Mouse (Mus musculus) frontal cortex, postnatal 25 days (tissue): ENCODE data around the gene Eml1.
"Not testable (repeated sequence)": the region's sequence is repeated elsewhere in the genome, so short reads cannot be mapped to it uniquely, and the experiment has no call there.

Experiments
- DNase-seq, 2 experiments: peaks; one replicate each; pipeline ENCODE4 v3.0.0; 2022; ENCODE audit warnings: low spot score in 2 of 2

Eml1 gene

DNA sequence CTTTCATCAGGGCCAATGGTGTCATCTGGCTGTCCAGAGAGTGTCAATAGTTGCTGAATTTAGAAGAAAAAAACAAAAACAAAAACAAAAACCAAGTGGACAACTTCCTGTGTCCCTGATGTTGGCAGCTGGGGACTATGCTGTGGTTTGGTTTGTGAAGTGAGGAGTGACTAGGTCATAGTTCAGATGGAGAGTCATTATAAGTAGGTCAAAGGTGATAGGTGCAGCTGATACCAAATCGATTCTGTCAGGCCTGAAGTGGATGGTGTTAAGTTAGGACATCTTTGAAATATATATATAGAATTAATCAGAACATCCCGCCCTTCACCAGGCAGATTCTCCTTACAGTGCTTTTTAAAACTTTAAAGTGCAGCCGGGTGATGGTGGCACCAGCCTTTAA lies 103.7 kb downstream of the Eml1 start:
- DNase-seq: no peak

- DNase-seq: no peak
These were observed 108.0 kb downstream of the Eml1 start for GRCm38 (mm10) chr12:108478714-108479113.

DNA sequence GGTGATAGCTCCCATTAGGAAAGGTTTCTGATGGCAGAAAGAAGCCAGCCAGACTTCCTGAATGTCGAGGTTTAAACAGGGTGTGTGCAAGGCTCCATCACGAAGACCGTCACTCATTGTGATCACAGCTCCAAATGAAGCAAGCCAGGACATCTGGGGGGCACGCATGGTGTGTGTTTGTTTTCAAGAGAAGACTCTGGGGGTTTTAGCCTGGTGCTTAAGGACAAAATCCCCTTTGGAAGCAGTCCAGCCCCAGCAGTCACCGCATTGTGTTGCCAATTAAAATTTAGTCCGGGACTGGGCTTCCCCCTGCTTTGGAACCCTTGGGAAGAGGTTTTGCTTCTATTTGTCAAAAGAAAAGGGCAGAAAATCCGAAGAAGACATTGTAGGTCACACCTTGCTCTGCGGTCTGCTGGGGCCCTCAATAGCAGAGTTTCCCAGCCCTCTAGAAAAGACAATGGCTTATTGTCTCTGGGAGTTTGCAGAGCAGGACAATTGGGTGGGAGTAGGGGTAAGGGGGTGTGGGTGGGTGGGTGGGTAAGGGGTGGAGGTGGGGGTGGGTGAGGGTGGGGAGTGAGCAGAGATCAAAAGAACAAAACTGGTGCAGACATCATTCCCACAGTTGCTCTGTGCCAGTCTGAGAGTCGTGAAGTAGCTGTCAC lies 110.1 kb downstream of the Eml1 start:
- no peak for DNase-seq

- DNase-seq: no peak
These were observed 118.3 kb downstream of the Eml1 start for GRCm38 (mm10) chr12:108489076-108489475.

- no peak for DNase-seq
These were observed 119.0 kb downstream of the Eml1 start for GRCm38 (mm10) chr12:108489741-108490140.

- DNase-seq: no peak
These were observed 119.6 kb downstream of the Eml1 start for GRCm38 (mm10) chr12:108490336-108490735.

- DNase-seq: no peak
These were observed 120.2 kb downstream of the Eml1 start for GRCm38 (mm10) chr12:108490954-108491353.

GRCm38 (mm10) chr12:108494011-108494541 lies 123.3 kb downstream of the Eml1 start:
- DNase-seq: peak in 1 of 2 experiments; percentile 43

- DNase-seq: no peak
These were observed 124.9 kb downstream of the Eml1 start for GRCm38 (mm10) chr12:108495455-108496235.

DNA sequence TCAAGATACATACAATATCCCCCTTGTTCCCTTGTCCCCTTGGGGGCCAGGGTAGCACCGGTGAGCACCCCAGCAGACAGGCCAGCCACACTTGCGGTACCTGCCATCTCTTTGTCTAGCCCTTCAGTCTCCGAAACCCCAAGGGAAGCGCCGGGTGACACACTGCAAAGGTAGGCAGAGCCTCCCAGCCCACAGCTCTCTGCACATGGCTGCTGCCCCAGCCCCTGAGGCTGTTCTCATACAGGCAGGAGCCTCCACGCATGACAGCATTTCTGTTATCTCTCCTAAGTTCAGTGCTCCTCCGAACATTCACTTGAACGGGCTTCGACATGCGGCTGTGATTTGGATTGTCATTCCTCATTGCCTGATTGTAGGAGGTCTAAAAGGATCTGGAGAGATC lies 132.3 kb downstream of the Eml1 start:
- no peak for DNase-seq

- no peak for DNase-seq
These were observed 132.8 kb downstream of the Eml1 start for GRCm38 (mm10) chr12:108503582-108503981.

DNA sequence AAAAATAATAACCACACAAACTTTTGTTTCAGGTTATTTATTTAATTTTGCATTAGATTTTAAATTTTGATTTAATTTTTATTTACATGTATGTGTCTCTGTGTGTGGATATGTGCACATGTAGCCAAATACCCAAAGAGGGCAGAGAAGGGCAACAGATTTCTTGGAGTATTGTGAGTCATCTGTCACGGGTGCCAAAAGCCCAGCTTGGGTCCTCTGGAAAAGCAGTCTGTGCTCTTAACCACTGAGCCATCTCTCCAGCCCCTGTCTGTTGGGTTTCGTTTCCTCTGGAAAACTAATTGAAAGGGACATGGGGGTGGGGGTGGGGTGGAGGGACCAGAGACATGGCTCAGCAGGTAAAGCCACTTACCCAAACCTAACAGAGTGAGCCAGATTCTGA lies 135.1 kb downstream of the Eml1 start:
- DNase-seq: no peak

DNA sequence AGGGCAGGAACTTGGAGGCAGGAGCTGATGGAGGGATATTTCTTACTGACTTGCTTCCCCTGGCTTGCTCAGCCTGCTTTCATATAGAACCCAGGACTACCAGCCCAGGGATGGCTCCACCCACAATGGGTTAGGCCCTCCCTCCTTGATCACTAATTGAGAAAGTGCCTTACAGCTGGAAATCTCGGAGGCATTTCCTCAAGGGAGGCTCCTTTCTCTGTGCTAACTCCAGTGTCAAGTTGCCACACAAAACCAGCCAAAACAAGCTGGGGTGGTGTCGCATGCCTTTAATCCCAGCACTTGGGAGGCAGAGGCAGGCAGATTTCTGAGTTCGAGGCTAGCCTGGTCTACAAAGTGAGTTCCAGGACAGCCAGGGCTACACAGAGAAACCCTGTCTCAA lies 136.3 kb downstream of the Eml1 start:
- not testable (repeated sequence) for DNase-seq

DNA sequence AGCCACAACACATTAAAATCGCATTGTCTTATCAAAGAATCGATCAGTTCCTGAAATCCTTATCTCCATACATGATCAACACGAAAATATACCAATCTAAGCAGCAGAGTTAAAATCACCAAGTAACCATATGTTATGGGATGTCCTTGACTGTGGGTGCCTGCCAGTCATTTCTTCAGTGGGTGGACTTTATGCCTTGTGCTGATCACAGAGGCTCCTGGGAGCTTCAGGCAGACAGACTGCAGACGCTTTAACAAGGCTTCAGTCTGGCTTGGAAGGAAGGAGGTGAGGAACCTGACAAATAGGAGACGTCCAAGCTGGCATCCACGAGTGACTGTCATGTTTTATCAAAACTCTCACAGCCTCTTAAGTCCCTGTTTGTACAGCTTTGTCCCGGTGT lies 139.8 kb downstream of the Eml1 start:
- no peak for DNase-seq

GRCm38 (mm10) chr12:108511009-108511408 lies 140.3 kb downstream of the Eml1 start:
- DNase-seq: no peak

DNA sequence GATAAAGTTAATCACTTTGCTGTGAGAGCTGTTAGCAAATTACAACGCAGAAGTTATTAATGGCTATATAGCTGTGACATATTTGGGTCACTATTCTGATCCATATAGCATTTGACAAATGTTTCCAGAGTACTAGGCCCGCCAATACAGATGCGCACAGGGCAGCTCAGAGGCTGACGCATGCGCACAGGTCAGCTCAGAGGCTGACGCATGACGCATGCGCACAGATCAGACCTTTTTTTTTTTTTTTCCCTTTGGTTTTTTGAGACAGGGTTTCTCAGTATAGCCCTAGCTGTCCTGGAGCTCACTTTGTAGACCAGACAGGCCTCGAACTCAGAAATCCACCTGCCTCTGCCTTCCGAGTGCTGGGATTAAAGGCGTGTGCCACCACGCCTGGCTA lies 144.7 kb downstream of the Eml1 start:
- DNase-seq: no peak

DNA sequence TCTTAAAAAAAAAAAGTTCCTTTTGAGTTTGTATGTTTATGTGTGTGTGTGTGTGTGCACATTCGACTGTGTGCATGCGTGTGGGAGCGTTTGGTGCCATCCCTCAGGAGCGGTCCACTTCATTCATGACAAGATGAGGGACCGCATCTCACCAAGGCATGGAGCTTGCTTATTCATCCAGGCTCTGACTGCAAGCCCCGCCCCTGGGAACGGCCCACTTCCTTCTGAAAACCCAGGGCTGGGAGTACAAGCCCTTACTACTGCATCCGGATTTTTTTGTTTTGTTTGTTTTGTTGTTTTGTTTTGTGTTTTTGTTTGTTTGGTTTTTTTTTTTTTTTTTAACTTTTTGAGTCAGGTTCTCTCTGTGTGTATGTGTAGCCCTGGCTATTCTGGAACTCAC lies 148.6 kb downstream of the Eml1 start:
- DNase-seq: no peak

DNA sequence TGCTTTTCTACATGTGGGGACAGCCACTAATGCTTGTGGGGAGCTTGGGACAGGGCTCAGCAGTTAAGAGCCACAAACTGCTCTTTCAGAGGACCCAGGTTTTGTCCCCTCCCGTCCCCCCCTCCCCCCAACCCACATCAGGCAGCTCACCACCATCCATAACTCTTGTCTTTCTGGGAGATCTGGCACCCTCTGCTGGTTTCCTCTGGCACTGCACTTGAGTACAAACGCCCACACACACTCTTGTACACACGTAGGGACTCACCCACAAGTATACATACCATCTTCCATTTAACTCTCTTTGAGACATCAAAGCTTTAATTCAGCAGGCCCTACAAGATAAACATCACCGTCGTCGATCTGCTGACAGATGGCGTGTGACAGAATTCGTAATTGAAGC lies 158.5 kb downstream of the Eml1 start:
- peak in 1 of 2 experiments; percentile 57 for DNase-seq

DNA sequence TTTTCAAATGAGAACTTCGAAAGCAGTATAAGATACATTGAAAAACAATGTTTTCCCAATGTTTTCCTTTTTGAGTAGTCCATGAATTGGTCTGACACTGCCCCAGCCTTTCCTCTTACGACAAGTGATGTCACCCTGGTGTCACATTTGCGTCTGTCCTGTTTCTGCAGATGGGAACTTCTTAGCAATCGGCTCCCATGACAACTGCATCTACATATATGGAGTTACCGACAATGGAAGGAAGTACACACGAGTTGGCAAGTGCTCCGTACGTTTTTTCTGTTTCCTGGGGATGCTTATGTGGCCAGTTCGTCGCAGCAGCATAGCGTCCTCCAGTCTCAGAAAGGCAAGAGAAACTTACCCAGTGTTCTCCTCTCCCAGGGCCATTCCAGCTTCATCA lies 163.7 kb downstream of the Eml1 start:
- no peak for DNase-seq

GRCm38 (mm10) chr12:108536461-108536860 lies 165.7 kb downstream of the Eml1 start:
- DNase-seq: no peak

DNA sequence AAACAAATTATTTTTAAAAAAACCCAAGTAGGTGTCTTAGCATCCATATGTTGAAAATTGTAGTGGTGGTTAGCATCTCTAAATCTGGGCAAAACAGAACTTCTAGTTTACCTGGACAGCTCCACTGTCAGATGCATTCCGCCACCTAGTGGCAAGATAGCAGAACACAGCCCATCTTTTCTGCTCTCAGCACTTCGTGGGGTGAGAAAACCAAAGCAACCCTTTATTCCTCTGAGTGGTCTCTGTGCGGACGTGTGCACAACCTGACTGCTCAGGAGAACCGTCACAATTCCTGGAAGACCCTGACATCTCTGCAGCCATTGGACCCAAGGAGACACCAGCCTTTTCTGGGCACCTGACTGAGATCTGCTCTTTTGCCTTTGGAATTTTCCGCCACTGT lies 170.3 kb downstream of the Eml1 start:
- no peak for DNase-seq

DNA sequence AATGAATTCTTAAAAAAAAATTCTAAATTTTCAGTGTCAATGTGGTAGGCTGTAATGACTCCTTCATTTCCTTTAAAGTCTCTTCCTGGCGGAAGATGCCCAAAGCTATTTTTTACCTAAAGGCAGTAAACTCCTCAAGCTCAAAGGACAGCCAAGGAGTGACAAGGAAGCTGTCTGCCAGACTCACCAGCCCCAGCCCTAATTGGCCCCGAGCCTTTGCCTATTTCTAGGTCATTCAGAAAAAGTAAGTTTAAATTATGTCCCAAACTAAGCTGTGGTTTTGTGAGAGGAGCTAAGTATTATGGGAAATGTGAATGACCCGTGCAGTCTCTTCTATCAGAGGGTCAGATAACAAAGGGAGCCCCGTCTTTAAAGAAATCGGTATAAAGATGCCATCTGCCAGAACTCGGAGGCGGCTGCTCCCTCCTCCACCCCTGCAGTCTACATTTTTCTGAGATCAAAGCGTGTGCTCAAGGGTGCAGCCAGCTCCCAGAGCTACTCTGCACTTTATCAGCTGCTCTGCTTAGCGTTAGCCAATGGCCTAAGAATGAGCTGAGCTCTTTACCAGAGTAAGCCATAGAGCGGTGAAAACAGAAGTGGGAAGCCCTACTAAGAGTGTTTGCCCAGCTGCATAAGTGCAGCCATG lies 175.9 kb downstream of the Eml1 start:
- DNase-seq: no peak
